Mouse (Mus musculus) embryonic fibroblast, embryonic 13.5 days (primary cell): Measurements from ENCODE around the gene Gm42417.

Source experiments
- CTCF ChIP-seq: IDR thresholded peaks from 2 replicates; pipeline ENCODE4 v1.5.1; 2011; ENCODE audit warnings: mild to moderate bottlenecking, control low read depth, low read length, moderate library complexity, borderline replicate concordance; ENCODE audit not compliant: insufficient read depth
- POLR2A ChIP-seq: IDR thresholded peaks from 2 replicates; pipeline ENCODE4 v1.6.1; 2011; ENCODE audit warnings: low read depth, mild to moderate bottlenecking, control low read depth, low read length, moderate library complexity

DNA sequence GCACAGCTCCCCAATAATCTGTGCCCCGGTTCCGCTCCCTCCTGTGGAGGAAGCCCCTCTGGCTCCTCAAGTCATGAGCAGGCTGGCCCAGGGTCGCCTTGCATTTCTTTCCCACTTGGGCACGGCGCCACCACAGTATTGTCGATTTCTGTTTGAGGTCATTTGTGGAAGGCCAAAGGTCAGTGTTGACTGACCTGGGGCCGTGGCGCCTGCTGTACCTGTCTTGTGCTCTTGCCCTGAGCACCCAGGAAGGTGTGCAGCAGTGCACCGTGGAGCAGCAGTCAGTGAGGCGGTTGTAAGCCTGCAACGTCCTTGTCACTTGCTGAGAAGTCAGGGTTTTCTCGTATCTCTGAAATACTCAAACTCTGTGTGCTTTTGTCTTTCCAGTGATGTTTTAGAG, 13.5 kb downstream of the Gm42417 start:
- TF ChIP-seq CTCF (no peak), POLR2A (no peak)
